Mouse (Mus musculus): ENCODE results near the gene Mfsd2b.
"Not testable (repeated sequence)": the region's sequence is repeated elsewhere in the genome, so short reads cannot be mapped to it uniquely, and the experiment has no call there.

Mfsd2b gene

DNA sequence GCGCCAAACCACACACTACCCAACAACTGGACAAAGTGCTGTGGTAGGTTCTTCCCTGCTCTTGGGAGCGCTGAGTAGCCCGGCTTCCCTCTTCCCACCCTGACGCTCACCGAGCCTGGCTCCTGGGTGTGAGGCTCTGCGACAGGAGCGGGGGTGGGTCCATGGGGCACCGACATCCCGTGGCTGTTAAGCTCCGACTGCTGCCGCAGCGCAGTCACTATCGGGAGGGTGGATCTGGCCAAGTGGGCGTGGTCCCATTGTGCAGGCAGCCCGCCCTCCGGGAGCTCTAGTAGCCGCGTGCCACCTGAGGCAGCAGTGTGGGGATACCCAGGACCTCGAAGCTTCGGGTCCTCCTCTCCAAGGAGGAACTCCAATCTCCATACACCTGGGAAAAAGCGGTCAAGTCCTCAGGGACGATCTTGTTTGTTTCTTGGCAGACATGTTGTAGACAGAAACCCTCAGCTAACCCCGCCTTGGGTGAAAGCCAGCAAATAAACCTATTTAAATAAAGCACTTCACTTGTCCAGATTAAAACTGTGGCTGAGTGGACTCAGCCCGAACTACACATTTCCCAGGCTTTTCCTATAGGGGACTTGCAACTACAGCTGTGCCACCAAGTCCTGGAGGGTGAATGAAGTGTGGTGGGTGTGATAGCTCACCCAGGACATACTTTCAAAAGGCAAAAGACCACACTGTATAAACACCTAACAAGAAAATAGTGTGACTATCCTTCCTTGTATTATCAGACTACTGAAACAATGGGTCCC is at the start of gene Mfsd2b:
Gene Mfsd2b (minus strand): TSS at position 199 of the 767 bp plus-strand sequence.
- peak; percentile 63 for DNase-seq (ENCODE audit: low read depth)

DNA sequence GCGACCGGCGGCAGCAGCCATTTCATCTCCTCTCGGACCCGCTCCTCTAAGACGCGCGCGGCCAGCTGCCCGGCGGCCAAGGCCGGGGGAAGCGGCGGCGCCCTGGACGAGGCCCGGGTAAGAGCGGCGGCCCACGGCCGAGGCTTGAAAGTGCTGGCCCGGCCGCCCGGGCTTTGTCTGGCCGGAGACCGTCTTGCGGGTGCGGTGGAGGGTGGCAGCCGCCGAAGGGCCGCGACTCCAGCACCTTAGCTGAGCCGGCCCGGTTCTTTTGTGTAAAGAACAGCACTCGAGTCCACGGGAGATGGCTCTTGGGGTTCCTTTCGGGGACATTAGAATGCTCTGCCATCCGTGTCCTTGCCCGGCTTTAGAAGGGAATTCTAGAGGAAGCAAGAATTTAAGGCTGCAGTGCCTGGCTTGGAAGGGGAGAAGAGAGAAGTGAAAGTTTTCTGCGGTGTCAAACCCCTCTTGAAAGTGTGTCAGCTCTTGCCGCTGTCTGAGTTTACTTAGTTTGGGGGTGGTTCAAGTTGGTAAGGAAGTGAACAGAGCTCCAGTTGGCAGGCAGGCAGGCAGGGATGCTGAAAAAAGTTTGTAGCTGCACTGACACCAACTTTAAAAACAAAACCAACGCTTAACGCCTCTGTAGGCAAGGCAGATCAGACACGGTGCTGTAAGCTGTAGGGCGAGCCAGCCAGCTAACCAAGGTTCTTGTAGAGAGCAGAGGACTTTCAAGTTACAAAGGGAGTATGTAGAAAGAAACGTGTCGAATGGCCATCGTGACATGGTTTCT is 43.8 kb upstream of the Mfsd2b start:
- DNase-seq (ENCODE audit: low read depth), result peak; percentile 71

DNA sequence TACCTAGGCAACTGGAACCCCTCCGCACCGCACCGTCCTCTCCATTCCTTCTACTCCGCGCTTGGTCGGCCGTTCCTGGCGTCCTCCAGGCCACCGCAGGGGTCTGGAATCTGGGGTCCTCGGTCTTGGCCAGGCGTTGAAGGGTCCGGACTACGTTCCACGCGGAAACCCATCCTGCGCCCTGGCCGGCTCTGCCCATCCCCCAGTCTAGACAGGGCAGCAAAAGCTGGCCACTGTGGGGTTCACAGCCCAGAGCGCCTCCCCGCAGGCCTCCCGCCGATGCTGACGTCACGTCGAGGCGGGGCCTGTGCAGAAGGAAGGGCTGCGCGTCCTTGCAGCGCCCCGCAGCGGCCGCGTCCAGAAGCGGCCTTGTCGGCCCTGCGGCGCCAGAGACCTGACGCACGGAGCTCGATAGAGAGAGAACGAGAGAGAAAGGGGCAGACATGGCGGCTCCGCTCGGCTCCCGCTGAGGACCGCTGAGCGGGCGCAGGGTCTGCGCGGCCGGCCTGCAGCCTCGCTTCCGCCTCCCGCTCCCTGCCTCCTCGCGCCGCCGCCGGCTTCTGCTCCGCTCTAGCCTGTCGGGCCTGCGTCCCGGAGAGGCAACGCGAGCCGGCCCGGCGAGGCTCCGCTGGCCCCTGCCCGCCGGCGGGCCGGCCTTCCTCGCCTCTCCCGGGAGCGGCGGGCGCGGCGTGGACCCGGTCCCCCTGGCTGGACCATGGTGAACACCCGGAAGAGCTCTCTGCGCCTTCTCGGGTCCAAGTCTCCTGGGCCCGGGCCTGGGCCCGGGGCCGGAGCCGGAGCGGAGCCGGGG is 43.0 kb upstream of the Mfsd2b start, which contains the start of gene Atad2b:
Gene Atad2b (plus strand): TSS at position 360 of the 811 bp plus-strand sequence.
- DNase-seq (ENCODE audit: low read depth), result peak; percentile 99

DNA sequence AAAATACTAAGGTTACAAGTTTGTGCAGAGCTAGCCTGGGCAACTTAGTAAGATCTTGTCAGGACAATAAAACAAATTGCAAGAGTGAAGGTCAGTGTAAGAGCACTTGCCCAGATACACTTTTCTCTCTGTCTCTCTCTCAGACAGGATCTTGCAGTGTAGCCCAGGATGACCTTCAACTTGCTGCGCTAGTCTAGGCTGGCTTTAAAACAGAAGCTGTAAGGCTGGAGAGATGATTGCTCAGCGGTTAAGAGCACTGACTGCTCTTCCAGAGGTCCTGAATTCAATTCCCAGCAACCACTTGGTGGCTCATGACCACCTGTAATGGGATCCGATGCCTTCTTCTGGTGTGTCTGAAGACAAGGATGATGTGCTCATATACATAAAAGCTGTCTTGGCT is 40.8 kb upstream of the Mfsd2b start:
- no peak for DNase-seq (ENCODE audit: low read depth)

DNA sequence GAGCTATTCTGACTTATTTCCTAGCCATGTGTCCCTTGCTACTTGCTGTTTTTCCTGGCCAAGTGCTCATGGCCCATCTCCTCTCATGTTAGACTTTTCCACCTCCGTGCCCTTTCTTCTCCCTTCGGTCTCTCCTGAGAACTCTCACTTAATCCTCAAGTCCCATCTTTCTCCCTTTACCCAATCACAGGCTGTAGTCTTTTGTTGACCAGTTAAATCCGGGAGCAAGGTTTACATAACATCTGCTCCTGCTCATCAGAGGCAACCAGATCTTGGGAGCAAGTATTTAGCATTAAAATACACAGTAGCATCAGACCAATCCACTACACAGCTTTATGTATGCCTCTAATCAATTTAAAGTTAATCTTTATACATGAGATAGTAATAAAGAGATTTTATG is 40.3 kb upstream of the Mfsd2b start:
- no peak for DNase-seq (ENCODE audit: low read depth)

DNA sequence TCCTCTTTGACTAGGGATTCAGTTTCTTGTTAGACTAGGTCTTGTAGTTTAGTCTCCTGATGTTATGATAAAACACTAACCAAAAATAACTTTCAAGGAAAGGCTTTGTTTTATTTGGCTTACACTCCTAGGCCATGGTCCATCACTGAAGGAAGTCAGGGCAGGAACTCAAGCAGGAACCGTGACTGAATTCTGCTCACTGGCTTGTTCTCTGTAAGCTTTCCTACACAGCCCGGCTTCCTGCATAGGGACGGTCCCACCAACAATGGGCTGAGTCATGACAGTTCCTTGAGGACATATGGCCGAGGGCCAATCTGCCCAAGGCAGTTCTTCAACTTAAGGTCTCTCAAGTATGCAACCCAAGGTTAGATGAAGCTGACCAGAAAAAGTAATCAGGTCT is 37.6 kb upstream of the Mfsd2b start:
- peak; percentile 15 for DNase-seq (ENCODE audit: low read depth)

DNA sequence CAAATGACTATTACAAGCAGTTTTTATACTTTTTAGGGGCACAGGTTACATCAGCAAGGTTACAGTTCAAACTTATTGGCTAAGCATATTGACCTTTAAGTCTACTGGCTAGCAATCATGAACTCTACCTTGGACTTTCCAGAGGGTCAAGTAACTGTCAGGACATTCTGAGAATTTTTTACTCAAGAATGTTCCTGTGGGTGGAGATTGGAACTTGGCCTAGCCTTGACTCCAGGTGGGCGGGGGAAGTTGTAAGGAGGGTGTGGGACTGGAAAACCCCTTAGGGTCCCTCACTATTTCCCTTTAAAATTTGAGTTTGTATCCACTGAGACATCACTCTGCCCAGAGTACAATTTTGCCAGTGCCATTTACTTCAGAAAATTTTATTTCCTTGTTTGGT is 36.3 kb upstream of the Mfsd2b start:
- not testable (repeated sequence) for DNase-seq (ENCODE audit: low read depth)

DNA sequence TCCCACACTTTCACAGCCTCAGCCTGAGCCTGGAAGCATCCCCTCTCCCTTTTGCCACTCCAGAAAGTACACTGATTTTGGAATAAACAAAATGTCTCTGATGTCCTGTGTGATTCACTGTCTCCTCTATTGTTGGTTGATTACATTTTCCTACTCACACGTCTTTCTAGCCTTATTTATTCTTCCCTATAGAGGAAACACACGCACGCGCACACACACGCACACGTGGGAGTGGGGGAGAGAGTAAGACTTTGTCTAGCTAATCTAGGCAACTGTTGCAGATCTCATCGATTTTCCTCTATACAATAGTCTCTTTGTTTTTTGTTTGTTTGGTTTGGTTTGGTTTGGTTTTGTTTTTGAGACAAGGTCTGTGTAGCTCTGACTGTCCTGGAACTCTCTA is 34.2 kb upstream of the Mfsd2b start:
- no peak for DNase-seq (ENCODE audit: low read depth)

DNA sequence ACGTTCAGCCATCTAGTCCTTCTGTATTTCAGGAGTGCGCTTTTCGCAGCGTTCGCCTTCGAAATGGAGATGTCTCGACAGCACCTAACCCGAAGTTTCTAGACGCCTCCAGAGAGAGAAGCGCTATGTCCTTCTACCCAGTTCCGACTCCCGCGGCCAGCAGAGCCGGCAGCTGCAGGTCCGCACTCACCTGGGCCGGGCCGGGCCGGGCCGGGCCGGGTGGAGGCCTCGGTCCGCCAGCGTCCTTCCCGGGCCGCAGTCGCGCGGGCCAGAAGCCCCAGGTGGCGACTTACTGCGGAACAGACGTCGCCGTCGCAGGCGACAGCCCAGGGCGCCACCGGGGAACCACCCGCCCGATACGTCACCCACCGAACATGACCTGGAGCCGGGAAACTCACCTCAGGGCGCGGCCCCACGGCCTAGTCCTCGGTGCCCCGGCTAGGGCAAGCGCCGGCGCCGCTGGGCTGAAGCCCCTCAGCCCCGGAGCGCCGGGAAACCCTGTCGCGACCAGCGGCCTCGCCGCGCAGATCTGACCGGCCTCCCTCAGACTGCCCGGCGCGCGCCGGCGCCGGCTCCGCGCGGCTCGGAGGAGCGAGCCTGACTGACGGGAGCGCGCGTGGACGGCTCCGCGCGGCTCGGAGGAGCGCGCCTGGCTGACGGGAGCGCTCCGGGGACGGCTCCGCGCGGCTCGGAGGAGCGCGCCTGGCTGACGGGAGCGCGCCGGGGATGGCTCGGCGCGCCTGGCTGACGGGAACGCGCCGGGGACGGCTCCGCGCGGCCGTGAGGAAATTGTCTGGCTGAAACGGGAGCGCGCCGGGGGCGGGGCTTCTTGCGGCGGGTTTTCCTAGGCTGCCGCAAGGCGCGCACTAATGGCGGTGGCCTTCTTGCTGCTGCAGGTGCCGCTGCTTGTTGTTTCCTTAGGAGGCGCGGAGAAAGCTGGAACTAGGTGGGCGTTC is 33.1 kb upstream of the Mfsd2b start, which contains the start of gene Ubxn2a:
Gene Ubxn2a (minus strand): TSS at position 755 of the 956 bp plus-strand sequence.
- peak; percentile 97 for DNase-seq (ENCODE audit: low read depth)

DNA sequence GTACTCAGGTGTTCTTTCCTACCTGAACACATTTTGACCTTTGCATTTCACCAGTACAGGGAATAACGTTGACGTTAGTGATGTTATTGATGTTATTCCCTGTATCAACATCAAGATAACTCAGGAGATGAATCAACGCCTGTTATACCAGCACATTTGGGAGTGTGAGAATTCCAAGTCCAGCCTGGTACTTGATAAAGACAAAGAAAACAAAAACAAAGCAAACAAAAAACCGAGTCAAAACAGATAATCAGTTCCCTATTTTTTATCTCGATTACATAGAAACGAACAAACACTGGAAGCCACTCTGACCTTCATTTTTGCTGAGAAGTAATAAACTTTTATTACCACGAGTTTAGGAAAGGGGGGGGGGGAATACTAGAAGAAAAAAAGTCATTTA is 32.3 kb upstream of the Mfsd2b start:
- DNase-seq (ENCODE audit: low read depth), result no peak

DNA sequence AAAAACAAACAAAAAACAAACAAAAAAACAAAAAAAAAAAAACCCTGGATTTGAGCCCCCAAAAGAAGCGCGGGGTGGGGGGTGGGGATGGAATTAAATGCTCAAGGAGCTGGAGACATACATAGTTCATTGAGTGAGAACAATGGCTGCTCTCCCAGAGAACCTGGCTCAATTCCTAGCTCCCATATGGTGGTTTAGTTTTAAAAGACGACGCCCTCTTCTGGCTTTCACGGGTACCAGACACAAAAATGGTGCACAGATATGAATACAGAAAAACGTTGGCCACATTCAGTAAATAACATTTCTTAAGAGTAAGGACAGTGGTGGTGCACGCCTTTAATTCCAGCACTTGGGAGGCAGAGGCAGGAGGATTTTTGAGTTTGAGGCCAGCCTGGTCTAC is 31.8 kb upstream of the Mfsd2b start:
- DNase-seq (ENCODE audit: low read depth), result peak; percentile 57

DNA sequence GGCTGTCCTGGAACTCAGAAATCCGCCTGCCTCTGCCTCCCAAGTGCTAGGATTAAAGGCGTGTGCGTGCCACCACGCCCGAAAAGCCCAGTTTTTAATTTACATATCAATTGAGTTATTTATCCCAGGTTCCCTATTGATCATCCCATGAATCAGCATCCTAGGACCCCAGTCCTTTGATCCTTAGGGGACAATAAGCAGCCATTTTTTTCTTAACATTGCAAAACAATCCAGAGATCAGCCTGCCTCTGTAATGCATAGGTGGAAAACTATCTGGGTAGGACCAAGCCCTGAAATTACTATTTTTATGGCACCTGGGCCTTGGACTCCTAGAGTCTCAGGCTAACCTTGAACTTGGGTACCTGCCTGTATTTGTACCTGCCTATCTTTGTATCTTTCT is 23.9 kb upstream of the Mfsd2b start:
- DNase-seq (ENCODE audit: low read depth), result no peak

DNA sequence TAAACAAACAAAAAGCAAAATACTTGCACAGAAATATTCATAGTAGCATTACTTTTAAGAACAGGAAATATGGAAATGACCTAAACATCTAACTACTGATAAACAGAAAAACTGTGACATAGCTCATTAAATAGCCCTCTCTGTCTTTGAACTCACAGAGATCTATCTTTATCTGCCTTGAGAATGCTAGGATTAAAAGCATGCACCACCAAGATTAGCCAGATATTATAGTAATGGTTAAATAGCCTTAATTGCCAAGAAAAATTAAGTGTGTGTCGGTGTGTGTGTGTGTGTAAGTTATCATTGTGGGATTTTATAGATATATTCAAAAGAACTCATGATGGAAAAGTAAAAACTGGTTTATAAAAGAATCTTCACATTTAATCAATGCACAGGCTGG is 15.7 kb upstream of the Mfsd2b start:
- DNase-seq (ENCODE audit: low read depth), result no peak

DNA sequence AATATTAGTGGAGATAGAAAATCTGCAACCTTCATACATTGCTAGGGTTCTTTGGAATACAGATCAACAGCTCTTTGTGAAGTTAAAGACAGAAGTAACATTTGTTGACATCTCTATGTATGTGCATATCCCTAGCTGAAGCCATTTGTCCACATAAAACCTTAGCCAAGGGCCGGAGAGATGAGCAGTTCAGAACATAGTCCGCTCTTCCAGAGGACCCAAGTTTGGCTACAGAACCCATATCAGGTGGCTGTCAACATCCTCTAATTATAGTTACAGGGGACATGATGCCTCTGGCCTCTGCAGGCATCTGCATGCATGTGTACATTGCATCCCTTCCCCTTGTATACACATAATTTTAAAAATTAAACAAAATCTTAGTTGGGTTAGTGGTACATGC is 15.1 kb upstream of the Mfsd2b start:
- no peak for DNase-seq (ENCODE audit: low read depth)

DNA sequence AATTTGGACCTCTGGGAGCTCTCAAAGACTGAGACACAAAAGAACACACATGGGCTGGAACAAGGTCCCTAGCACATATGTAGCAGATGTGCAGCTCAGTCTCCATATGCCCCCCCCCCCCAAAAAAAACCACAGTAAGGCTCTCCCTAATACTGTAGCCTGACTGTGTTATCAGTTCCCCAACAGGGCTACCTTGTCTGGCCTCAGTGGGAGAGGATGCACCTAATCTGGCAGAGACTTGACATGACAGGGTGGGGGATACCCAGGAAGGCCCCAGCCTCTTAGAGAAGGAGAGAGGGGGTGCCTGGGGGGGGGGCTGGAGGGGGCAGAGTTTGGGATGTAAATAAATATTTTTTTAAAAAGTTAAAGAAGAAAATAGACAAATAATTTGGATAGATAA is 14.6 kb upstream of the Mfsd2b start:
- no peak for DNase-seq (ENCODE audit: low read depth)

DNA sequence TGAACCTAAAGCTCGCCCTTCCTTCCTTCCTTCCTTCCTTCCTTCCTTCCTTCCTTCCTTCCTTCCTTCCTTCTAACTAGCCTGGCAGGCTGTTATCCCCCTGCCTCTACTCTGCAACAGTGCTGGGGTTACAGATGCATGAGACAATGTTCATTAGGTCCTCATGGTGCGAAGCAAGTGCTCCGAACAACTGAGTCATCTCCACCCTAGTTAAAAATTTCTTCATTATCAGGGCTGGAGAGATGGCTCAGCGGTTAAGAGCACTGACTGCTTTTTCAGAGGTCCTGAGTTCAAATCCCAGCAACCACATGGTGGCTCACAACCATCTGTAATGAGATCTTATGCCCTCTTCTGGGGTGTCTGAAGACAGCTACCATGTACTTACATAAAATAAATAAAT is 12.4 kb upstream of the Mfsd2b start:
- not testable (repeated sequence) for DNase-seq (ENCODE audit: low read depth)

DNA sequence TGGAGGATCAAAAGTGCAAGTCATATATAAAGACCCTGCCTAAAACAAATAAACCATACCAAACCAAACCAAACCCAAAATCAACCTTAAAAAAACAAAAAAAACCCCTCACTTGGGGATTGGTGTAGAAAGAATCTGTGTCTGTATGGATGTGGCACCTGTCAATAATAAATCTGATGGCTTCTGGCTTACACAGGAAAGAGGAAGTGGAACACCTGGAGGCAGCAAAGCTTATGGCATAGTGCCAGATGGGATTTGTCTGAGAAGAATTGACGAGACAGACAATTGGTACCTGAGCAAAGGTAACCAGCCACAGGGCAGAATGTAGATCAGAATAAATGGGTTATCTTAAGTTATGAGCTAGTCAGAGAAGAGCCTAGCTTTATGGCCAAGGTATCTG is 10.9 kb upstream of the Mfsd2b start:
- no peak for DNase-seq (ENCODE audit: low read depth)

DNA sequence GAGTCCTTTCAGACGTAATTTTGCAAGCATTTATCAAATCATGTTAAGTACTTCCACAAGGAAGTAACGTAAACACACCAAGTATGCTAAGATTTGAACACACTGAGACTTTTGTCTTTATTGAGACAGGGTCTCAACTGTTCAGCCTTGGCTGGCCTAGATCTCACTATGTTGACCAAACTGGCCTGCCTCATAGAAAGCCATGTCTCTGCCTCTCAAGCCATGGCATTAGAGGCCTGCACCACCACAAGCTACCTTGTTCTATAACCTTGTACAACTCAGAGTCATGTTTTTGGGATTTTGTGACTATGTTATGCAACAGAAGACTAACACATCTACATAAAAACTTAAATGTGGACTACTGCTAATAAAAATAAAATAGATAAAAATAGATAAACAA is 7.9 kb upstream of the Mfsd2b start:
- no peak for DNase-seq (ENCODE audit: low read depth)

DNA sequence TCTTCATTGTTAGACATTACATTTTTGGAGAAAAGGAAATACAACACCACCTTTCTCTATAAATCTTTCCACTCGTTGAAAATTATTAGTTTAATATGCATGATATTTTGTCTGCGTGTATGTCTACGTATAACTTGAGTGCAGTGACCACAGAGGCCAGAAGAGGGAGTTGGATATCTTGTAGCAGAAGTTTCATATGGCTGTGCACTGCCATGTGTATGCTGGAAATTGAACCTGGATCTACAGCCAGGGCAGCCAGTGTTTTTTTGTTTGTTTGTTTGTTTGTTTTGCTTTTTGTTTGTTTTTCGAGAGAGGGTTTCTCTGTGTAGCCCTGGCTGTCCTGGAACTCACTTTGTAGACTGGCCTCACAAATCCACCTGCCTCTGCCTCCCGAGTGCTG is 4.9 kb upstream of the Mfsd2b start:
- DNase-seq (ENCODE audit: low read depth), result no peak

DNA sequence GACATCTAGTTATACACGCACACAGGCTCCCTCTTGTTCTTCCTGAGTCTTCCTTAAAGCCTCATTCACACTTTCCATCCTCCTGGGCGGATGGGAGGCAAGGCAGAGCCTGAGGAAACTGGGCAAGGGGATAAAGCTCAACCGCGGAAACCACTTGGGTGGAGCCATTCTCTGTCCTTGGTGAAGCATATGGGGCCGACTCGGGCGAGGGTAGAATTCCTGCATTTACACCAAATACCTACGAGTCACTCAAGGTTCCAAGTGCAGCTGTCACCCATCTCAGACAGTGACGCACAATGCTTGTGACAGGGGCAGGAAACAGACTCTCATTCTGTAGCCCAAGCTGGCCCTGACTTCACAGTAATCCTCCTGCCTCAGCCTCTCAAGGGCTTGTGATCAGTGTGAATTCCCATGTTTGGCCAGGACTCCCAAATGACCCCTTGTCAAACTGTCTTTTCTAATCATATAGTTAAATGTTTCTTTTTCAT is 4.2 kb upstream of the Mfsd2b start:
- no peak for DNase-seq (ENCODE audit: low read depth)

DNA sequence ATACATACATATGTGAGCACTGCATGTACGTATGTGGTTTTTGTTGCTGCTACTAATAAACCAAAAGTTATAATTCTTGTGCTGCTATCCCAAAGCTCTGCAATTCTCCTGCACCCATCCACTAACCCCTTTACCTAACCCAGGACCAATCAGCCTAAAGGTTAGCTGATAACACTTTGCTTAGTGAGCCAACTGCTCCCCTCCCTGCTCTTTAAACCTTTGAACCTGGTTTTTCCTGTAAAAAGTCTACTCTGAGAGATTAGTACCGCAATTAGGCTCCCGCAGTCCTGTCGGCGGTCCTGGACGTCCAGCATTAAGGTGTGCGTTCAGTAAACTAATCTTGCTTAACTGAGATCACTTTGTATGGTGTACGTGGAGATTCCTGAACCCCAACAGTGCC is 1.5 kb upstream of the Mfsd2b start:
- DNase-seq (ENCODE audit: low read depth), result no peak

All from NIH3T3 (cell line).